Mouse (Mus musculus): ENCODE results near the gene Tmem268. TPM values are rescaled to one million over a fixed set of nuclear protein-coding genes. Genes with fewer than 3 reads are reported as not detected.

Tmem268 gene
- polyA plus RNA-seq, 1 experiment: 13.8 TPM

- WGBS: 54% methylated on average over 8 of the region's 8 CpGs
- Histone ChIP-seq H3K27ac (ENCODE audit: insufficient read depth, low read length) (peak overlapping the region; percentile 0; the same call in 1 of the 2 replicates), H3K4me3 (ENCODE audit: extremely low read depth, insufficient read depth, insufficient read length) (no peak overlapping the region)
Observed at GRCm38 (mm10) chr4:63560079-63560478, 1.5 kb downstream of the Tmem268 start.

GRCm38 (mm10) chr4:63561861-63562675, 3.5 kb downstream of the Tmem268 start:
- H3K4me3 ChIP-seq (ENCODE audit: extremely low read depth, insufficient read depth, insufficient read length): no peak overlapping the region
- 8% methylated on average over 7 of the region's 7 CpGs for WGBS
- peaks cover 4% of the 10 kb centered on the region; the same call in 1 of the 2 replicates for H3K36me3 ChIP-seq (ENCODE audit: control insufficient read depth, insufficient read depth, low read length)
- peak overlapping the region; percentile 89 for H3K27ac ChIP-seq (ENCODE audit: insufficient read depth, low read length)
- peaks cover 47% of the 10 kb centered on the region; the same call in 1 of the 2 replicates for H3K4me1 ChIP-seq (ENCODE audit: control insufficient read depth, insufficient read depth, insufficient read length)
- no peak for TF ChIP-seq POLR2A (IDR thresholded peaks at IDR 0.05; ENCODE audit: low read depth, low read length)
- no peak for TF ChIP-seq CTCF (IDR thresholded peaks at IDR 0.05; ENCODE audit: extremely low read depth, insufficient read depth, insufficient read length, insufficient replicate concordance)
- DNase-seq (ENCODE audit: low read depth in 1 of 2, low spot score in 2 of 2): peak in 1 of 2 experiments; percentile 62
- no peaks in the 10 kb centered on the region for H3K27me3 ChIP-seq (ENCODE audit: control insufficient read depth, insufficient read depth, low read length)

More at GRCm38 (mm10) chr4:63560079-63560478, 1.5 kb downstream of the Tmem268 start:
- peak in 1 of 2 experiments; percentile 23 for DNase-seq (ENCODE audit: low read depth in 1 of 2, low spot score in 2 of 2)
- H3K27me3 ChIP-seq (ENCODE audit: control insufficient read depth, insufficient read depth, low read length): no peaks in the 10 kb centered on the region
- no peaks in the 10 kb centered on the region for H3K36me3 ChIP-seq (ENCODE audit: control insufficient read depth, insufficient read depth, low read length)
- TF ChIP-seq CTCF (IDR thresholded peaks at IDR 0.05; ENCODE audit: extremely low read depth, insufficient read depth, insufficient read length, insufficient replicate concordance) (no peak), POLR2A (IDR thresholded peaks at IDR 0.05; ENCODE audit: low read depth, low read length) (no peak)
- H3K4me1 ChIP-seq (ENCODE audit: control insufficient read depth, insufficient read depth, insufficient read length): peaks cover 51% of the 10 kb centered on the region; the same call in 1 of the 2 replicates

GRCm38 (mm10) chr4:63562742-63563141, 4.2 kb downstream of the Tmem268 start:
- Histone ChIP-seq H3K4me1 (ENCODE audit: control insufficient read depth, insufficient read depth, insufficient read length) (peaks cover 40% of the 10 kb centered on the region; the same call in 1 of the 2 replicates), H3K36me3 (ENCODE audit: control insufficient read depth, insufficient read depth, low read length) (peaks cover 4% of the 10 kb centered on the region; the same call in 1 of the 2 replicates), H3K27ac (ENCODE audit: insufficient read depth, low read length) (peak overlapping the region; percentile 89), H3K4me3 (ENCODE audit: extremely low read depth, insufficient read depth, insufficient read length) (no peak overlapping the region), H3K27me3 (ENCODE audit: control insufficient read depth, insufficient read depth, low read length) (no peaks in the 10 kb centered on the region)
- WGBS: 71% methylated on average over 4 of the region's 4 CpGs
- peak; percentile 7; the same call in 1 of the 2 replicates for TF ChIP-seq CTCF (IDR thresholded peaks at IDR 0.05; ENCODE audit: extremely low read depth, insufficient read depth, insufficient read length, insufficient replicate concordance)
- no peak for TF ChIP-seq POLR2A (IDR thresholded peaks at IDR 0.05; ENCODE audit: low read depth, low read length)
- DNase-seq (ENCODE audit: low read depth in 1 of 2, low spot score in 2 of 2): peak in 1 of 2 experiments; percentile 21

DNA sequence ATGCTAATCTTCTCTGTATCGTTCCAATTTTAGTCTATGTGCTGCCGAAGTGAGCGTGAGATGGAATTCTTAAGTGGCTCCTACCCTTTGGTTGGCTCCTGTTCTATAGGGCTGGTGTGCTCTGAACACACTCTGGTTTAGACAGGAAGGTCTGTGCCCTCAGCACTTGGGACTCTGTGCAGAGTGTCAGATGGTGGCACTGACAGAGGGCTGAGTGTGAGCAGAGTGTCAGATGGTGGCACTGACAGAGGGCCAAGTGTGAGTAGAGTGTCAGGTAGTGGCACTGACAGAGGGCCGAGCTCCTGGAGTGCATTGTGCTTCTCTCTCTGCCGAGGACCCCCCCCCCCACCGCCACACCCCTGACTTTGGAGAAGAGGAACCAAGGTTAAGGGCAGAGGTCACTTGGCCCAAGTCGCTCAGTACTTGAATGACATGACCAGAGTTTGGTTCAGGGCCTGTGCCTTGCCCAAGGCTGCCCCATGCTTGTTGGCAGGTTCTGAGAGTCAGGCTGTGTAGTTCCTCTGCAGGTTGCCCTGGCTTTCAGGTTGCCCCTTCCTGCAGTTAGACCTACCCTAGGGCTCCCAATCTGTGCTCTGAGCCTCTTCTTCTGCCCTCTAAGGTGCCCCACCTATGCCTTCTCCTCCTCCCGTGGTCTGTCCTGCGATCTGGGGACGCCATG, 9.3 kb downstream of the Tmem268 start:
- H3K36me3 ChIP-seq (ENCODE audit: control insufficient read depth, insufficient read depth, low read length): peaks cover 13% of the 10 kb centered on the region
- no peak overlapping the region for H3K4me3 ChIP-seq (ENCODE audit: extremely low read depth, insufficient read depth, insufficient read length)
- no peak for TF ChIP-seq CTCF (IDR thresholded peaks at IDR 0.05; ENCODE audit: extremely low read depth, insufficient read depth, insufficient read length, insufficient replicate concordance)
- no peak for TF ChIP-seq POLR2A (IDR thresholded peaks at IDR 0.05; ENCODE audit: low read depth, low read length)
- H3K27me3 ChIP-seq (ENCODE audit: control insufficient read depth, insufficient read depth, low read length): no peaks in the 10 kb centered on the region
- no peak overlapping the region for H3K27ac ChIP-seq (ENCODE audit: insufficient read depth, low read length)
- peaks cover under 1% of the 10 kb centered on the region; the same call in 1 of the 2 replicates for H3K4me1 ChIP-seq (ENCODE audit: control insufficient read depth, insufficient read depth, insufficient read length)
- WGBS: 86% methylated on average over 10 of the region's 10 CpGs
- no peak for DNase-seq (ENCODE audit: low read depth in 1 of 2, low spot score in 2 of 2)

DNA sequence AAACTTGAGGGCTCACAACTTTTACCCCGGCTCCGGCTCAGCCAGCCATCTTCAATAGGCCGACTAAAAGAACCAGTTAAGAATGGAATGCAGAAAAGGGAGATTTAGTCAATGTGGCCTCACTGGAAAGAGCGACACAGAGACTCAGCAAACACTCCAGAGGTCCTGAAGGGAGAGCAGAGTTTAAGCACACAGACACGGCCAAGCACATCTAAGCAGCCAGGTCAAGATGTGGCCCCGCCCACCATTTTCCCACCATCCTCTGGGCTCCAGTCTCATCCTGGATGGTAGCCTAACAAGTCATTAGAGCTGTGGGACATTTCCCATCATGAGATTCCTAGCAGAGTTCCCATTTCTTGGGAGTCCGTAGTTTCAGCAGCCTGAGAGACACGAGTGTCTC, 10.7 kb downstream of the Tmem268 start:
- no peak for DNase-seq (ENCODE audit: low read depth in 1 of 2, low spot score in 2 of 2)
- WGBS: 91% methylated on average over 8 of the region's 8 CpGs
- no peak overlapping the region for H3K27ac ChIP-seq (ENCODE audit: insufficient read depth, low read length)
- no peaks in the 10 kb centered on the region for H3K27me3 ChIP-seq (ENCODE audit: control insufficient read depth, insufficient read depth, low read length)
- H3K36me3 ChIP-seq (ENCODE audit: control insufficient read depth, insufficient read depth, low read length): peaks cover 14% of the 10 kb centered on the region
- no peak for TF ChIP-seq POLR2A (IDR thresholded peaks at IDR 0.05; ENCODE audit: low read depth, low read length)
- no peak for TF ChIP-seq CTCF (IDR thresholded peaks at IDR 0.05; ENCODE audit: extremely low read depth, insufficient read depth, insufficient read length, insufficient replicate concordance)
- no peaks in the 10 kb centered on the region for H3K4me1 ChIP-seq (ENCODE audit: control insufficient read depth, insufficient read depth, insufficient read length)
- H3K4me3 ChIP-seq (ENCODE audit: extremely low read depth, insufficient read depth, insufficient read length): no peak overlapping the region

DNA sequence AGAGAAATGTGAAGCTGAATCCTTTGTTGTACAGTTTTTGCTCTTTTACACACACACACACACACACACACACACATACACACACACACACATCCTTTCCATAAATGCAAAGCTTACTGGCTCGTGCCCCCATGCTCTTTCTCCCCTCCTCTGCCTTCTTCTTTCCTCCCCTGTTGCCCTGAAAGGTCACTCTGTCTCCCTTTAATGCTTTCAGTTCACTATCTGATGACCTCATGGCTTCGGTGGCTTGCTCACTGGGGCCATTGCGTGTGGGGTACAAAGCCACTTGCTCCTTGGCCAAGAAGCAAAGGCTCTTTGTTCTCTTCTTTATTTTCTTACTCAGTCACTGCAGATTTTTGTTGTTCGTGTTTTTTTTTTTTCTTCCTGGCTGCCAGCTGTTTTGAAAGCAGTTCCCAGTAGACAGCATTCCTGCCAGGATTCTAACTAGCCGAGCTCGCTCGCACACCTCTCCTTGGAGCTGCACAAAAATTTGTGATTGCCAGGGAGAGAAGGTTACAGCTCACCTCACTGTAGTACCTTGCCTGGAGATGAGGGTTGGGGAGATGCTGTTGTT, 11.7 kb downstream of the Tmem268 start:
- peaks cover 14% of the 10 kb centered on the region for H3K36me3 ChIP-seq (ENCODE audit: control insufficient read depth, insufficient read depth, low read length)
- 83% methylated on average over 7 of the region's 7 CpGs for WGBS
- H3K4me1 ChIP-seq (ENCODE audit: control insufficient read depth, insufficient read depth, insufficient read length): no peaks in the 10 kb centered on the region
- TF ChIP-seq POLR2A (IDR thresholded peaks at IDR 0.05; ENCODE audit: low read depth, low read length) (no peak), CTCF (IDR thresholded peaks at IDR 0.05; ENCODE audit: extremely low read depth, insufficient read depth, insufficient read length, insufficient replicate concordance) (no peak)
- H3K4me3 ChIP-seq (ENCODE audit: extremely low read depth, insufficient read depth, insufficient read length): no peak overlapping the region
- H3K27me3 ChIP-seq (ENCODE audit: control insufficient read depth, insufficient read depth, low read length): no peaks in the 10 kb centered on the region
- DNase-seq (ENCODE audit: low read depth in 1 of 2, low spot score in 2 of 2): no peak
- H3K27ac ChIP-seq (ENCODE audit: insufficient read depth, low read length): no peak overlapping the region
